Mouse (Mus musculus): ENCODE results near the gene Tmem82. TPM values are rescaled to one million over a fixed set of nuclear protein-coding genes. Genes with fewer than 3 reads are reported as not detected.

The Tmem82 gene
- polyA plus RNA-seq, 1 experiment from 2014 or later = 42.0 TPM

DNA sequence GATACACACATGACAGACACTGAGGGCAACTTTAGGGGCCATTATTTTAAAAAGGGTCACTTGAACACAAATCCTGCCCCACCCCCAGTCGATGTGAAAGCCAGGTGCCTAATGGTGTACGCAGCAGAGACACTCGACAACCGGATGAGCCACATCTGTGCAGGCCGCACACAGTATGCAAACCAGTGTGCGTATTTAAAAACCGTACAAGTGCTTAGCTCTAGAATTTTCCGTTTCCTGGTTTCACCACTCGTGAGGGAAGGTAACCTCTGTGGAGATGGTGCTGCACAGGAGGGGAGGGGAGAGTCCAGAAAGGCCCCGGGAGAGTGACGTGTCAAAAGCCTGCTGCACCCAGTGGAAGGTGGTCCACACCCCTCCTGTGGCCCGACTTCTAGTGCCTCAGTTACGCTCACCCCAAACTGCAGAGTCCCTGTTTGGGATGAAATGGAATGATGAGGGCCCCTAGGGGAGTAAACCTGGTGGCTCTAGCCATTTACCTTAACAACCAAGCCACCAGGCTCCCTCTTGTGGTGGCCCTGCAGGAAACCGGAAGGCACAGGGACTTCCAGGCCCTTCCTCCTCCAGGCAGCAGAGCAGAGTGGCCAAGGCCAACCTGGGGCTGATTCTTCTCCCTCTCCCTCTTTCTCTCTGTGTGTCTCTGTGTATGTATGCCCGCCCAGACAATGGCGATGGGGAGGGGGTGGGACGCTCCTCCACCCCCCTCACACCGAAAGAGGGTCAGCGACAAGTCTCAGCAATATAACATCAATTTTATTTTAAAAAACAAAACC, 6.7 kb upstream of the Tmem82 start:
- H3K9me3 ChIP-seq (ENCODE audit: control insufficient read depth) = no peaks in the 10 kb centered on the region
- 70% methylated on average over 19 of the region's 19 CpGs for WGBS
- no peak overlapping the region for H3K4me2 ChIP-seq (replicated peaks; ENCODE audit: low read depth)
- ATAC-seq = no peak
- H3K4me3 ChIP-seq (ENCODE audit: low read depth, low read length) = no peak overlapping the region
- H3K27me3 ChIP-seq (replicated peaks; ENCODE audit: control insufficient read depth, insufficient read depth, low read length) = no peaks in the 10 kb centered on the region
- no peak overlapping the region for H3K9ac ChIP-seq (ENCODE audit: low read depth, low read length)
- H3K4me1 ChIP-seq (replicated peaks; ENCODE audit: control insufficient read depth, insufficient read depth, low read length) = 0 out of 2 replicates have a peak, but pooled peaks cover 9% of the 10 kb centered on the region
- peaks cover 43% of the 10 kb centered on the region for H3K36me3 ChIP-seq (ENCODE audit: control insufficient read depth, insufficient read depth)
- TF ChIP-seq CTCF (IDR thresholded peaks at IDR 0.05; ENCODE audit: low read depth) = peak; percentile 82
- no peak overlapping the region for H3K27ac ChIP-seq (ENCODE audit: low read depth, low read length)

GRCm38 (mm10) chr4:141624134-141624533, 5.7 kb upstream of the Tmem82 start:
- 0 out of 2 replicates have a peak, but pooled peaks cover 9% of the 10 kb centered on the region for H3K4me1 ChIP-seq (replicated peaks; ENCODE audit: control insufficient read depth, insufficient read depth, low read length)
- peaks cover 32% of the 10 kb centered on the region for H3K36me3 ChIP-seq (ENCODE audit: control insufficient read depth, insufficient read depth)
- no peak overlapping the region for H3K9ac ChIP-seq (ENCODE audit: low read depth, low read length)
- TF ChIP-seq CTCF (IDR thresholded peaks at IDR 0.05; ENCODE audit: low read depth) = no peak
- peak overlapping the region; percentile 79 for H3K27ac ChIP-seq (ENCODE audit: low read depth, low read length)
- H3K4me2 ChIP-seq (replicated peaks; ENCODE audit: low read depth) = peak overlapping the region; percentile 58
- no peaks in the 10 kb centered on the region for H3K27me3 ChIP-seq (replicated peaks; ENCODE audit: control insufficient read depth, insufficient read depth, low read length)
- no peak overlapping the region for H3K4me3 ChIP-seq (ENCODE audit: low read depth, low read length)
- no peaks in the 10 kb centered on the region for H3K9me3 ChIP-seq (ENCODE audit: control insufficient read depth)
- WGBS = 83% methylated on average over 8 of the region's 8 CpGs
- peak; percentile 14; the same call in 1 of the 2 replicates for ATAC-seq

GRCm38 (mm10) chr4:141623666-141624065, 5.2 kb upstream of the Tmem82 start, which contains the start of gene Slc25a34:
Gene Slc25a34 (minus strand): TSS chr4:141623821.
- H3K27ac ChIP-seq (ENCODE audit: low read depth, low read length) = peak within 1 kb of the TSS; percentile 91

DNA sequence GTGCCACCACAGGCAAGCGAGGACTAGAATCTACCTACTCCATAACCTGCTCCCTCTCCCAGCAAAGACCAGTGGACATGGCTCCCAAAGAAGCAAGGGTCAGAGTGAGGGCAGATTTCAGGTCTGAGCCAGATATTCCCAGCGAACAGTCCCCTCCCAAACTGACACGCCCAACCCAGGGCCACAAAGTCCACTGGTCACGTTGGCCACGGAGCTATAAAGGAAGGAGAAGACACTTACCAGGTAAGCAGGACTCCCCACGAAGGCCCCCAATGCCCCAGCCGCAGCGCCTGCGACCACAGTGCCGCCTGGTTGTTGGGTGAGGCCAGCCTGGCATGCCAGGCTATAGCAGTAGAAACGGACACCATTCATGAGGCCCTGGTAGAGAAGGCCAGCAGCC, 4.6 kb upstream of the Tmem82 start:
- Histone ChIP-seq H3K36me3 (ENCODE audit: control insufficient read depth, insufficient read depth) (peaks cover 22% of the 10 kb centered on the region), H3K4me2 (replicated peaks; ENCODE audit: low read depth) (peak overlapping the region; percentile 58), H3K9me3 (ENCODE audit: control insufficient read depth) (no peaks in the 10 kb centered on the region), H3K27me3 (replicated peaks; ENCODE audit: control insufficient read depth, insufficient read depth, low read length) (no peaks in the 10 kb centered on the region), H3K4me3 (ENCODE audit: low read depth, low read length) (peak overlapping the region; percentile 35), H3K4me1 (replicated peaks; ENCODE audit: control insufficient read depth, insufficient read depth, low read length) (0 out of 2 replicates have a peak, but pooled peaks cover 9% of the 10 kb centered on the region), H3K9ac (ENCODE audit: low read depth, low read length) (peak overlapping the region; percentile 57), H3K27ac (ENCODE audit: low read depth, low read length) (peak overlapping the region; percentile 91)
- TF ChIP-seq CTCF (IDR thresholded peaks at IDR 0.05; ENCODE audit: low read depth) = no peak
- peak; percentile 57 for ATAC-seq
- 43% methylated on average over 11 of the region's 11 CpGs for WGBS

More at GRCm38 (mm10) chr4:141623666-141624065, 5.2 kb upstream of the Tmem82 start, which contains the start of gene Slc25a34:
- H3K4me1 ChIP-seq (replicated peaks; ENCODE audit: control insufficient read depth, insufficient read depth, low read length) = 0 out of 2 replicates have a peak, but pooled peaks cover 9% of the 10 kb centered on the region
- peak; percentile 50 for TF ChIP-seq CTCF (IDR thresholded peaks at IDR 0.05; ENCODE audit: low read depth)
- peaks cover 29% of the 10 kb centered on the region for H3K36me3 ChIP-seq (ENCODE audit: control insufficient read depth, insufficient read depth)
- no peaks in the 10 kb centered on the region for H3K9me3 ChIP-seq (ENCODE audit: control insufficient read depth)
- 24% methylated on average over 1 of the region's 1 CpGs for WGBS
- peak; percentile 87 for ATAC-seq
- H3K4me2 ChIP-seq (replicated peaks; ENCODE audit: low read depth) = peak within 1 kb of the TSS; percentile 58
- peak within 1 kb of the TSS; percentile 35 for H3K4me3 ChIP-seq (ENCODE audit: low read depth, low read length)
- H3K27me3 ChIP-seq (replicated peaks; ENCODE audit: control insufficient read depth, insufficient read depth, low read length) = no peaks in the 10 kb centered on the region
- peak within 1 kb of the TSS; percentile 57 for H3K9ac ChIP-seq (ENCODE audit: low read depth, low read length)

DNA sequence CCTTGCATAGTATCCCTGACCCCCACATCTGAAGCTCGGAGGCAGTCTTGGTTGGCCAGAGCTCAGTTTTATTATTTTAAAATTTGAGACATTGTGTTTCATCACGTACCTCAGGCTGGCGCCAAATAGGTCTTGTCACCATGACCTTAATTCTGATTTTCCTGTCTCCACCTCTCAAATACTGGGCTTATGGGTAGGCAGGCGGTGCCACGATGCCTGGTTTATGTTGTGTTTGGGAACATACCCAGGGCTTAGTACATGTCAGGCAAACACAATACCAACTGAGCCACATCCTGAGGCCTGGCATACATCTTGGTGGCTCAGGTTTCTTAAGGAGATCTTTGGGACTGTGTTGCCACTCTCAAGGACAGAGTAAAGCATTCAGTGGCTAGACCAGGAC, 4.1 kb upstream of the Tmem82 start:
- Histone ChIP-seq H3K4me2 (replicated peaks; ENCODE audit: low read depth) (peak overlapping the region; percentile 58), H3K27ac (ENCODE audit: low read depth, low read length) (peak overlapping the region; percentile 91)
- WGBS = 84% methylated on average over 5 of the region's 5 CpGs

GRCm38 (mm10) chr4:141622091-141622490, 3.7 kb upstream of the Tmem82 start:
- 80% methylated on average over 8 of the region's 8 CpGs for WGBS
- H3K4me1 ChIP-seq (replicated peaks; ENCODE audit: control insufficient read depth, insufficient read depth, low read length) = 0 out of 2 replicates have a peak, but pooled peaks cover 9% of the 10 kb centered on the region
- peaks cover 16% of the 10 kb centered on the region for H3K36me3 ChIP-seq (ENCODE audit: control insufficient read depth, insufficient read depth)
- no peaks in the 10 kb centered on the region for H3K9me3 ChIP-seq (ENCODE audit: control insufficient read depth)
- no peak for TF ChIP-seq CTCF (IDR thresholded peaks at IDR 0.05; ENCODE audit: low read depth)
- no peak overlapping the region for H3K27ac ChIP-seq (ENCODE audit: low read depth, low read length)
- H3K4me3 ChIP-seq (ENCODE audit: low read depth, low read length) = peak overlapping the region; percentile 35
- ATAC-seq = no peak
- no peak overlapping the region; the same call in 1 of the 2 replicates for H3K9ac ChIP-seq (ENCODE audit: low read depth, low read length)
- H3K27me3 ChIP-seq (replicated peaks; ENCODE audit: control insufficient read depth, insufficient read depth, low read length) = no peaks in the 10 kb centered on the region
- H3K4me2 ChIP-seq (replicated peaks; ENCODE audit: low read depth) = peak overlapping the region; percentile 58

More for the DNA sequence above, 4.1 kb upstream of the Tmem82 start:
- Histone ChIP-seq H3K27me3 (replicated peaks; ENCODE audit: control insufficient read depth, insufficient read depth, low read length) (no peaks in the 10 kb centered on the region), H3K4me1 (replicated peaks; ENCODE audit: control insufficient read depth, insufficient read depth, low read length) (0 out of 2 replicates have a peak, but pooled peaks cover 9% of the 10 kb centered on the region), H3K9ac (ENCODE audit: low read depth, low read length) (peak overlapping the region; percentile 34), H3K36me3 (ENCODE audit: control insufficient read depth, insufficient read depth) (peaks cover 18% of the 10 kb centered on the region), H3K4me3 (ENCODE audit: low read depth, low read length) (peak overlapping the region; percentile 35), H3K9me3 (ENCODE audit: control insufficient read depth) (no peaks in the 10 kb centered on the region)
- TF ChIP-seq CTCF (IDR thresholded peaks at IDR 0.05; ENCODE audit: low read depth) = no peak
- no peak for ATAC-seq
